Mouse (Mus musculus) thymus, postnatal 0 days (tissue): ENCODE results near the gene Mmel1. TPM values are rescaled to one million over a fixed set of nuclear protein-coding genes. Genes with fewer than 3 reads are reported as not detected.
A peak's percentile ranks its signal among the peaks of the same experiment; 100 is the strongest.

ENCODE experiments used
- DNase-seq: peaks from one replicate; pipeline ENCODE4 v3.0.0-alpha.2; 2015; ENCODE audit warnings: low spot score
- polyA plus RNA-seq: library from polyadenylated mRNA; unstranded; fragments of >200 nt; fragmentation: Nextera tagmentation; extraction: Ambion mirVana; gene quantifications from 2 replicates; pipeline ENCODE4 v1.2.1, GENCODE M21; 2015

Gene Mmel1
- polyA plus RNA-seq, 1 experiment from 2014 or later: 0.22 TPM

- peak; percentile 91 for DNase-seq
These were observed 35.0 kb downstream of the Mmel1 start for GRCm38 (mm10) chr4:154904185-154905071.

GRCm38 (mm10) chr4:154907833-154908232 is 38.4 kb downstream of the Mmel1 start:
- DNase-seq: peak; percentile 72

- no peak for DNase-seq
These were observed 39.1 kb downstream of the Mmel1 start for GRCm38 (mm10) chr4:154908490-154908889.

- no peak for DNase-seq
These were observed 41.5 kb downstream of the Mmel1 start for GRCm38 (mm10) chr4:154910606-154911522.

DNA sequence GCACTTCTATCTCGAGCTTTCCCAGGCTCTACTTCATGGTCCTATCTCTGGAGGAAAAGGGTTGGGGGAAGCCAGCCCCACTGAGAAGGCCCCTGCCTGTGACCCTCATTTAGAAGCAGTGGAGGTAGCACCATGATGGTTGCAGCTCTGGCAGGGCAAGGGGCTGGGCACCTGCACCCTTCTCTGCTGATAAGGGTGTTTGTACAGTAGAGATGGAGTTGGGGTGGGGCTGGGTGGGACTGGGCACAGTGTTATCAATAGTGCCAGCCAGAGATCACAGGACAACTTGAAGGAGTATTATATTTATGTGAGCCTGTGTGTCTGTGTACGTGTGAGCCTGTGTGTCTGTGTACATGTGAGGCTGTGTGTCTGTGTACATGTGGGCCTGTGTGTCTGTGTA is 42.3 kb downstream of the Mmel1 start:
- DNase-seq: no peak

- DNase-seq: no peak
These were observed 44.5 kb downstream of the Mmel1 start for GRCm38 (mm10) chr4:154913845-154914244.

DNA sequence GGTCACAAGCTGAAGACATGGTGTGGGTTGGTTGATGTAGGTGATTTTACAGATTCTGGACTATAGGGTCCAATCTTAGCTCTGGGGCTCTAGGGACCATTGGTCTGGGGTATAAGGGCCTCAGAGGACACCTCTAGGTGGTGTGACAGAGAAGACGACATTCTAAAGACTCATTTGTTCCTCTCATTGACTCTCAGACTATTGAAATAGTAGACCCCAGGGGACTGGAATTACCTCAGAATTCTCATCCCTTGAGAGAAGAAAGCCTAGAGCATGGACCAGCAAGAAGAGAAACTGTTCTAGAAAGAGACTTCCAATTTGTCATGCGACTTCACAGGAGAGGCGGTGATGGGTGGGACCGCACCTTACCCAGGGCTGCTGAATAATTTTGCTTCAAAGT is 44.9 kb downstream of the Mmel1 start:
- no peak for DNase-seq

GRCm38 (mm10) chr4:154914707-154915106 is 45.3 kb downstream of the Mmel1 start:
- DNase-seq: no peak

GRCm38 (mm10) chr4:154915286-154915685 is 45.9 kb downstream of the Mmel1 start:
- DNase-seq: no peak

DNA sequence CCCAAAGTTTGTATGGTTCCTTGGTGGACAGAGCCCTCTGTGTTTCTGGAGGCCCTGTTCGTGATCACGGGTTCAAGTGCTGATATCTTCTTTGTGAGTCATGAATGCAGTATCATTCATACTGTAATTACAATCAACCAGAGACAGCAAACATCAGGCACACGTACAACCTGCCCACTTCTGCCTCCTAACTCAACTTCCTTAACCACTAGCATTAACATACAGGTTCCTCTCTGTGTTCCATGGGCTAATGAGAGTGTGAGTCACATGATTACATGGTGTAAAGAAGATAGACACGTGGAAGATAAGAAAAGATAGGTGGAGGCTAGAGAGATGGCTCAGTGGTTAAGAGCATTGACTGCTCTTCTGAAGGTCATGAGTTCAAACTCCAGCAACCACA is 47.3 kb downstream of the Mmel1 start:
- DNase-seq: no peak

DNA sequence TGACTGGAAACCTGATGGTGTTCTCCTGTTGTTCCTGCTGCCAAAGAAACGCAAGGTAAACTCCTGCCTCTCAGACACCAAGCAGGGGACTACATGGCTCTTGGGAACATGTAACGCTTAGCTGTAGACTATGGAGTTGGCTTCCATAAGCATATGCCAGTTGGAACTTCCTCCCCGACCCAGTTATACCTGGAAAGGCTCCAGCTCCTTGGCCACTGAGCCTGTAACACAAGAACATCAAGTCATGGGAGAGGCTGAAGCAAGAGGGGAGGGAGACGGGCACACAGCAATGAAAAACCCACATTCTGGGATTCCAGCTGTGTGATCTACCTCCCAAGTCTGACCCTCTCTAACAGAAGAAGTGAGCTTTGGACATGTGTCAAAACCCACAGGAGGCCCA is 52.9 kb downstream of the Mmel1 start:
- DNase-seq: no peak

DNA sequence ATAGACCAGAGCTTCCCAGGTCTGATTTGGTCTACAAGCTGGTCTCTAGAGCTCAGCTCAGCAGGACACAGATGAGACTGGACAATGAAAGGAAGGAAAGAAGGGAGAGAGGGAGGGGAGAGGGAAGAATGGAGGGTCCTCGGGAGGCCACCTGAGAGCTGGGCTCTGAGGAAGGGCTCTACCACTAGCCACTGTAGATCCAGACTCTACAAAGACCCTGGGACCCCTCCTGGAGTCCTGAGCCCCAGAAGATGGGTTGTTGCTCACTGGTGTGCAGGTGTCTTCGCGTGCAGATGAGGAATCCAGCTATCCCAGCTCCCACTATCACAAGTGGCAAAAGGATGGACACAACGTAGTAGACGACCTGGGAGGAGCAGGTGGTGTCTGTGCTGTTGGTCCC is 53.5 kb downstream of the Mmel1 start:
- no peak for DNase-seq

DNA sequence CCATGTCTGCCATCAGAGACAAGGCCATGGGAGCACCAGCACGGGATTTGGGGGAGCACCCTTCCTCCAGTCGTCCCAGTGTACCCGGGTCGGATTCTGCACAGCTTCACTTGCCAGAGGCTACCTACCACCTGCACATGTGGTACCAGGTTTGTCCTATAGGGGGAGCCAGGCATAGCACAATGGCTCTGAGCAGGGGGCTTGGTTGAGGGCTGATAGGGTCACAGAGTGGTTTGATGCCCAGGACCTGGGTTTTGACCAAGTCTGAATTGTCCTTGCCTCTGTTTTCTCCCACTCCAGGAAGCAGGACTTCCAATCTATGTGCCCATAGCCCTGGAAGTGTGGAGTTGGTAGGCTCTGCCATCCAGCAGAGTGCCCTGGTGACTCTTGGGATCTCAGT is 56.0 kb downstream of the Mmel1 start:
- peak; percentile 61 for DNase-seq

DNA sequence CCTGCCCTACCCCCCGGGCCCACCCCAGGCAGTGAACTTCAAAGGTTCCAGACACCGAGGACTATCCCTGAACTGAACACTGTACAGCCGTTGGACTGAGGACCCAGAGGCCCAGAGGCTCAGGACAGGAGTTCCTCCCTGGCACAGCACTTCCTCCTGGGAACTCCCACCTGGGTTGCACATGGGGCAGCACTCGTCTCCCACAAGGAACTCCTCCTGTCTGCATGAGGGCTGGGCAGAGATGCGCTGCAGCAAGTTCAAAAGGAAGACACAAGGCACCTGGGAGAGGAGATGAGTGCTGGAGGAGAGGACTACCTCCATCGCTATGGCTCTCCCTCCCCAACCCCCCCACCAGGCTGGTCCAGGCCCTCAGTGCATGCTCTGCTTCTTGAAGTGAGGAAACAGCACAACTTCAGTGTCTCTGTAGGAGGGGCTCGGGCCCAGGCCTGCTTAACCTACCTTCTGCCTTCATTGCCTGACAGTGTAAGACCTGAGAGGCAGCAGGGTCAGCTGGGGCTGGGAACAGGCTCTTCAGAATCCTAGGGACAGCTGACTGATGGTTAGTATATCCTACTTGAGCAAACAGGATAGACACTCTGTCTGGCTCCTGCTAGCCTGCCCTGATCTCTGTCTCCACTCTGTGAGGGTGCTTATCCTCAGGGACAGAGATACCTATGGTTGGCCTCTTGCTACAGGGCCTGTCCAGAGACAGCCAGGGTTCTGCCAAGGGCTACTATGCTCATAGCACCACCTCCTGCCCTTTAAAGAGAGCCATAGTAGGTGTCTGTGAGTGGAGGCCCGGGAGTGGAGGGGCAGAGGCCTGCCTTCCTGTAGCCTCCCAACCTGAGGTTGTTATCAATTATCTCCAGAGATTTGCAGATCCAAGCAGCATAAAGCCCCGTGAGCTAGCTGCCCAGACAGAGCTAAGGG is 57.8 kb downstream of the Mmel1 start:
- DNase-seq: peak; percentile 29

DNA sequence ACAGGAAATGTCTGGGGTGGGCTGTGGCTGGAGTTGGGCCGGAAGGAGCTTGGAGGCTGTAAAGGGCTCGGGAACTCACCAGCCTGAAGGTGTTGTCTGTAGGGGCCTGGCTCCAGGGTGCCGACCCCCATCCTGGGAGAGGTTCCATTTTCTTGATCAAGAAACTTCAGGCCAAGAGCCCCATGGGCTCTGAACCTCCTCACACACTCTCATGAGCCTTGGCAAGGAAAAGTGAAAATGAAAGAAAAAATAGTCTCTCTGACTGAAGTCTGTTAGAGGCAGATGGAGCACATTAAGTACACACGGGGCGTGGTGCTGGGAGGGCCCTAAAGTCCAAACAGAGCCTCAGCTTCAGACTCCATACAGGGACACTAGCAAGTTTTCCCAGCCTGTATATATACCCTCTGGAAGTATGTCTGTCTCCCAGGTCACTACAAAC is 58.5 kb downstream of the Mmel1 start:
- DNase-seq: peak; percentile 41

DNA sequence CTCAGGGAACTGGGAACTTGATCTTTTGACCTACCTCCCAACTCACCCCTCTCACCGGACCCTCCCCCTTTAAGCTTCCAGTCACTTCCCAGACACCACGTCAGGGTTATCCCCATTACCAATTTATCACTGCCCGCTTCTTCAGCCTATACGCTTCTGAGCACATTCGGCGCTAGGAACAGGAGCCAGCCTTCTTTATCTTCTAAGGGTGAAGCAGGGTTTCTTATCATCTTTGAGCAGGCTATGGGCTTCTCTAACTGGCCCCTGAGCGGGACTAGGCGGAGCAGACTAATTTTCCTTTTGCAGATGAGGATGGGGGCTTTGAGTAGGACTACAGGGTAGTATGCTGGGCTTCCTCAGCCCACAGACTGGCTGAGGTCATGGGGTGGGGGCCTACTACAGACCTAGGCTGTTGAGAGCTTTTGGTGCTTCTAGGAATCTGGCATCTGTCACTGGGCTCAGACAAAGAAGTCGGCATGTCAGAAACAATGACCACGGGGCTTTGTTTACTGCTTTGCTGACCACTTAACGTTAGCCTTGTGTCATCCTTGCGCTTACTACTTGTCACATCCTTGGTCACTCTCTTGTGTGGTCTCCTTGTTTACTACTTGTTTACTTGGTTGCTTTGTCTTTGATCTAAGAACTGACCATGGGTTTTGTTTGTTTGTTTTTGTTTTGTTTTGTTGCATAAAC is 59.2 kb downstream of the Mmel1 start, which contains the start of gene Tnfrsf14:
Gene Tnfrsf14 (minus strand): TSS at position 169 of the 693 bp plus-strand sequence.
- no peak for DNase-seq

DNA sequence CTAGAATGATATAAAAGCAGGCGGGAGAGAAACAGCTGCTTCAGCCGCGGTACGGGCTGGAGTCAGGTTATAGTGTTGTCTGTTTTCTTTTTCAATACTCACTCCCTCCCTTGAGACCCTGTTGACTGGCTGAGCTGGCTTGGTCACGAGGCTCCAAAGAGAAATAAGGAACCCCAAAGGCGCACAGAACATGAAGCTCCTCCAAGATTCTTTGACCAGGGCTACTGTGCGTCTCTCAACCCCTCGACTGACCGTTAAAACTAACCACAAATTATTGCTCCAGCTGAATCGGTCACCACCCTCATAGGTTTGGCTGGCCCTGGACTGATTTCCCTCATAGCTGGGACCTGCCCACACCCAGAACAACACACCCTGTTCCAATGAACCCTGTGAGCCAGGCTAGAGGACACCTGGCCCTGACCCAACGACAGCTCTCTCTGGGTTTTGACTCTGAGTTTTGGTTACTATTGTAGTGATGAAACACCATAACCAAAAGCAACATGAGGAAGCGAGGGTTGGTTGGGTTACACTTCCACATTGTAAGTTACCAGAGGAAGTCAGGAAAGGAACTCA is 59.8 kb downstream of the Mmel1 start:
- DNase-seq: no peak

DNA sequence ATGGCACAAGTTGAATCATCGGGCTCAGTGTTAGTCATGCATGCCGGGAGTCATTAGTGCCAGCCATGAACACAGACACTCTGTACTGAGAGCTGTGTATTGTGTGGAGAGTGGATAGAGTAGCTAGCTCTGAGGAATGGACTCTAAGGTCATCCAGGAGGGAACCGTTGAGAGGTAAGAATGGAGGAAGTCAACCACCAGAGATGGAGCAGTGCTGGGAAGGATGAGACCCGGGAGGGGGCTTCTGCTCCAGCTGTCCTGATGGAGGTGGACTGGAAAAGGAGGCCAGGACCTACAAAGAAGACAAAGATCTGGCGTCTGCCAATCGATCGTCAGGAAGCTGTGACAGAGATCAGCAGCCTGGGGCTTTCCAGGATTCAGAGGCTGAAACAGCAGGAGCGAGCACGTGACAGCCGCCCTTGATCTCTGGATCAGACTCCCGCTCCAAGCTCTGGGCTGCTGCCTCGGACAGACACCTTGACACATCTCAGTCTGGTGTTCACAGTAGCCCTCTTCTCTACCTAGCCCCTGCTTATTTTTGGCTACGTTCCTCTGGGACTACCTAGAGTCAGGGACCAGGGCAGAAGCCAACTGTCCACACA is 64.0 kb downstream of the Mmel1 start:
- no peak for DNase-seq

- no peak for DNase-seq
These were observed 65.4 kb downstream of the Mmel1 start for GRCm38 (mm10) chr4:154934800-154935199.
